Mouse (Mus musculus): ENCODE data around the gene Ext2. TPM values are rescaled to one million over a fixed set of nuclear protein-coding genes. Genes with fewer than 3 reads are reported as not detected.

The Ext2 gene
- polyA plus RNA-seq, 1 experiment from 2014 or later, result 122 TPM

DNA sequence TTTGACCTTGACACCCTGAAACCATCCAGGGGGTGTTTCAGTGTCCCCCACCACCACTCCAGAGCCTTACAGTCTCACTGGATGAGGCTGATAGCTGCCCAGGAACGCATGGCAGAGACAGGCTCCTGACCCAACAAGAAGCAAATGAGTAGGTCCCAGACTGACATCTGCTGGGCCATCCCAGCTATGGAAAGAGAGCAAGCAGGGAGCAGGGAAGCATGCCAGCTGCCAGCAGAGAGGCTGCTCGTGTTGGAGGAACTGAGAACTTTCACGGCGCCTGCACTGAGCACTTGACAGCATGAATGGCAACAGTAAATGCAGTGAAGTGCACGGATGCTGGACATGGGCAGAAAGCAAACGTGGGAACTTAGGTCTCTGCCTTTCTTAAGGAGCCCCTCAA is 17.7 kb upstream of the Ext2 start:
- Histone ChIP-seq H3K9me3 (replicated peaks) (no peaks in the 10 kb centered on the region), H3K4me1 (no peaks in the 10 kb centered on the region), H3K4me2 (no peak overlapping the region), H3K4me3 (replicated peaks) (no peak overlapping the region), H3K36me3 (peaks cover 70% of the 10 kb centered on the region), H3K9ac (no peak overlapping the region), H3K27me3 (no peaks in the 10 kb centered on the region), H3K27ac (no peak overlapping the region)
- 89% methylated on average over 6 of the region's 6 CpGs for WGBS
- ATAC-seq (replicated peaks; ENCODE audit: low FRiP score), result no peak

- peaks cover 68% of the 10 kb centered on the region for H3K36me3 ChIP-seq
- WGBS, result 94% methylated on average over 4 of the region's 4 CpGs
Measured at GRCm38 (mm10) chr2:93838931-93839330, 16.6 kb upstream of the Ext2 start.

GRCm38 (mm10) chr2:93836232-93836785 is 13.9 kb upstream of the Ext2 start:
- no peak for ATAC-seq (replicated peaks; ENCODE audit: low FRiP score)
- H3K27me3 ChIP-seq, result no peaks in the 10 kb centered on the region
- H3K9ac ChIP-seq, result no peak overlapping the region
- peaks cover 52% of the 10 kb centered on the region for H3K36me3 ChIP-seq
- WGBS, result 71% methylated on average over 13 of the region's 13 CpGs
- H3K9me3 ChIP-seq (replicated peaks), result no peaks in the 10 kb centered on the region
- no peak overlapping the region for H3K4me3 ChIP-seq (replicated peaks)
- H3K4me2 ChIP-seq, result no peak overlapping the region
- no peaks in the 10 kb centered on the region for H3K4me1 ChIP-seq
- H3K27ac ChIP-seq, result no peak overlapping the region

More at GRCm38 (mm10) chr2:93838931-93839330, 16.6 kb upstream of the Ext2 start:
- Histone ChIP-seq H3K4me2 (no peak overlapping the region), H3K9ac (no peak overlapping the region), H3K27me3 (no peaks in the 10 kb centered on the region), H3K4me3 (replicated peaks) (no peak overlapping the region), H3K27ac (no peak overlapping the region), H3K4me1 (no peaks in the 10 kb centered on the region), H3K9me3 (replicated peaks) (no peaks in the 10 kb centered on the region)
- ATAC-seq (replicated peaks; ENCODE audit: low FRiP score), result no peak

DNA sequence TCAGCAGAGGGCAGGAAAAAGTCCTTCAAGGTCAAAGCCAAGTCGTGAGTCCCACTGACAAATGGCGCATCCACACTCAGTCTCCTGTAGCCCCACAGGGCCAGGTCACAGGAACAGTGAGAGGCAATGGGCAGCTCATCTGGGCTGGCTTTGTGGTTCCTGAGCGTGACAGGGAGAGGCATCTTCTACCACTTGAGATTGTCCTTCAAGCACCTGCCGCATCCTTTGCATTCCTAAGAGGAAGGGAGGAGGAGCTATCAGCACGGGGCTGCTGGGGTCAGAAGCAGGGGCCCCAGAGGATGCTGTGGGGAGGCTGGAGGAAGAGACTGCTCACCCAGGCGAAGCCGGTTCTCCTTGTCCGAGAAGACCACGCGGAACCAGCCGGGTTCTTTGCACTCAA is 13.2 kb upstream of the Ext2 start:
- Histone ChIP-seq H3K4me3 (replicated peaks) (no peak overlapping the region), H3K9ac (no peak overlapping the region), H3K9me3 (replicated peaks) (no peaks in the 10 kb centered on the region), H3K27me3 (no peaks in the 10 kb centered on the region), H3K4me1 (no peaks in the 10 kb centered on the region), H3K4me2 (no peak overlapping the region), H3K36me3 (peaks cover 45% of the 10 kb centered on the region), H3K27ac (no peak overlapping the region)
- WGBS, result 78% methylated on average over 11 of the region's 11 CpGs
- no peak for ATAC-seq (replicated peaks; ENCODE audit: low FRiP score)

GRCm38 (mm10) chr2:93823519-93823918 is 1.2 kb upstream of the Ext2 start:
- no peaks in the 10 kb centered on the region for H3K27me3 ChIP-seq
- peaks cover 15% of the 10 kb centered on the region for H3K4me1 ChIP-seq
- WGBS, result 19% methylated on average over 8 of the region's 8 CpGs
- H3K27ac ChIP-seq, result no peak overlapping the region
- no peaks in the 10 kb centered on the region for H3K9me3 ChIP-seq (replicated peaks)
- H3K4me2 ChIP-seq, result no peak overlapping the region
- H3K4me3 ChIP-seq (replicated peaks), result no peak overlapping the region
- H3K36me3 ChIP-seq, result peaks cover 8% of the 10 kb centered on the region; the same call in 1 of the 2 replicates
- ATAC-seq (replicated peaks; ENCODE audit: low FRiP score), result 0 out of 2 replicates have a peak, but pooled peaks have one; percentile 16
- H3K9ac ChIP-seq, result no peak overlapping the region

DNA sequence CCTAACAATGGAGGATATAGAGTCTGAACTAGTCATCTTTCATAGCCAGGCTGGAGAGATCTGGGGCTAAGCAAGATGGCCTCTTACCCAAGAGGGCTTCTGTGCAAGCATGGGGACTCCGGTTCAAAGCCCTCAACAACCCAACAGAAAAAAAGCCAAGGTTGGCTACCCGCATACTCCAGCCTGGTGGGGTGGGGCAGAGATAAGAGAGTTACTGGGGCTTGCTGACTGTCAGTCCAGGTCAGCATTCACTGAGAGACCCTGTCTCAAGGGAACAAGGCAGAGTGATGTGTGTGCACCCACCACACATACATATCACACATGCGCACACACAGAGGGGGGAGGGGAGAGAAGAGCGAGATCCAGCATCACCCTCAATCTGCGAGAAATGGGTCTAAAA is 4.6 kb downstream of the Ext2 start:
- WGBS, result 96% methylated on average over 5 of the region's 5 CpGs
- no peak overlapping the region for H3K4me3 ChIP-seq (replicated peaks)

GRCm38 (mm10) chr2:93813343-93813742 is 9.0 kb downstream of the Ext2 start:
- Histone ChIP-seq H3K4me2 (no peak overlapping the region), H3K27me3 (no peaks in the 10 kb centered on the region), H3K27ac (no peak overlapping the region), H3K9me3 (replicated peaks) (no peaks in the 10 kb centered on the region), H3K9ac (no peak overlapping the region), H3K4me1 (no peaks in the 10 kb centered on the region), H3K4me3 (replicated peaks) (no peak overlapping the region), H3K36me3 (peaks cover 48% of the 10 kb centered on the region)
- ATAC-seq (replicated peaks; ENCODE audit: low FRiP score), result no peak
- WGBS, result 95% methylated on average over 22 of the region's 22 CpGs

More for the DNA sequence above, 4.6 kb downstream of the Ext2 start:
- H3K4me2 ChIP-seq, result no peak overlapping the region
- H3K9ac ChIP-seq, result no peak overlapping the region
- H3K4me1 ChIP-seq, result peaks cover 15% of the 10 kb centered on the region
- no peak overlapping the region for H3K27ac ChIP-seq
- H3K9me3 ChIP-seq (replicated peaks), result no peaks in the 10 kb centered on the region
- H3K36me3 ChIP-seq, result peaks cover 18% of the 10 kb centered on the region
- no peak for ATAC-seq (replicated peaks; ENCODE audit: low FRiP score)
- no peaks in the 10 kb centered on the region for H3K27me3 ChIP-seq

DNA sequence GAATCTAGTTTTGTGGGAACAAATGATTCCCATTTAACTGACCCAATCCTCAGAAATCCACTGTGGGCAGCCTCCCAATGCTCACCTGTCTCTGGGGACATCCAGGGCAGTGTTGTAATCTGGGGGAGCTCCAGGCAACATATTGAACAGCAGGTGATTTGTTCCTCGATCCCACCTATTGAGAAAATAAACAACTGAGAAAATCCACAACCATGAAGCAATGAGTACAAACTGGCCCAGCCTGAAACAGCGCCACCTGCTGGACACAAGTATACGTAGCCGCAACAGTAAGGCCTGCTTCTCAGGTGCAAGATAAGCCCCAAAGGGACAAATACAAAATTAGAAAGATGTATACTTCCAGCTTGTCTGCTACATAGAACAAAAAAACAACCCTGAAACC is 10.6 kb downstream of the Ext2 start:
- H3K4me3 ChIP-seq (replicated peaks), result no peak overlapping the region
- H3K36me3 ChIP-seq, result peaks cover 59% of the 10 kb centered on the region
- no peak overlapping the region for H3K9ac ChIP-seq
- no peak overlapping the region for H3K27ac ChIP-seq
- WGBS, result 39% methylated on average over 4 of the region's 4 CpGs
- no peaks in the 10 kb centered on the region for H3K27me3 ChIP-seq
- no peaks in the 10 kb centered on the region for H3K9me3 ChIP-seq (replicated peaks)
- H3K4me2 ChIP-seq, result no peak overlapping the region
- H3K4me1 ChIP-seq, result no peaks in the 10 kb centered on the region
- ATAC-seq (replicated peaks; ENCODE audit: low FRiP score), result no peak

- no peaks in the 10 kb centered on the region for H3K9me3 ChIP-seq (replicated peaks)
- WGBS, result 26% methylated on average over 2 of the region's 2 CpGs
- H3K27me3 ChIP-seq, result no peaks in the 10 kb centered on the region
- no peak for ATAC-seq (replicated peaks; ENCODE audit: low FRiP score)
- H3K27ac ChIP-seq, result no peak overlapping the region
- peaks cover 77% of the 10 kb centered on the region for H3K36me3 ChIP-seq
- H3K4me1 ChIP-seq, result no peaks in the 10 kb centered on the region
- no peak overlapping the region for H3K9ac ChIP-seq
- no peak overlapping the region for H3K4me3 ChIP-seq (replicated peaks)
- no peak overlapping the region for H3K4me2 ChIP-seq
Measured at GRCm38 (mm10) chr2:93809931-93810330, 12.4 kb downstream of the Ext2 start.

DNA sequence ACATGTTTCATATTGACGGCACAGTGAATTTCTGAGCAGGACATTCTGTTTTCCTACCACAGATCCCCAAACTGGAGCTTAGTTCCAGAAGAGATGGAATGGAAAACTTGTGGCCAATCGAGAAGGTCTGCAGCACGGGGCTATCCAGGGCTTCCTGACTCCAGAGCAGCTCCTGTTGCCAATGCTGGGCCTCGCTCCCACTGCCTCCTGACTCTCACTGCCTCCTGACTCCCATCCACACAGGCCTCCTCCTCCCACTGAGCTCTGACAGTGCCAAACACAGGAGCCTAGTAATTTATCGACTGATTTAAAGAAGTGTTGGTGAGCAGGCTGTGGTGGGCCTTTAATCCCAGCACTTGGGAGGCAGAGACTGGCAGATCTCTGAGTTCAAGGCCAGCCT is 14.3 kb downstream of the Ext2 start:
- Histone ChIP-seq H3K27me3 (no peaks in the 10 kb centered on the region), H3K9ac (no peak overlapping the region), H3K4me3 (replicated peaks) (no peak overlapping the region), H3K36me3 (peaks cover 86% of the 10 kb centered on the region), H3K27ac (no peak overlapping the region), H3K4me1 (no peaks in the 10 kb centered on the region), H3K9me3 (replicated peaks) (no peaks in the 10 kb centered on the region), H3K4me2 (no peak overlapping the region)
- no peak for ATAC-seq (replicated peaks; ENCODE audit: low FRiP score)
- 82% methylated on average over 5 of the region's 5 CpGs for WGBS

GRCm38 (mm10) chr2:93807440-93807839 is 14.9 kb downstream of the Ext2 start:
- H3K4me3 ChIP-seq (replicated peaks), result no peak overlapping the region
- H3K9me3 ChIP-seq (replicated peaks), result no peaks in the 10 kb centered on the region
- ATAC-seq (replicated peaks; ENCODE audit: low FRiP score), result no peak
- no peak overlapping the region for H3K27ac ChIP-seq
- H3K27me3 ChIP-seq, result no peaks in the 10 kb centered on the region
- no peaks in the 10 kb centered on the region for H3K4me1 ChIP-seq
- H3K36me3 ChIP-seq, result peaks cover 85% of the 10 kb centered on the region
- H3K9ac ChIP-seq, result no peak overlapping the region
- no peak overlapping the region for H3K4me2 ChIP-seq
- 87% methylated on average over 8 of the region's 8 CpGs for WGBS

DNA sequence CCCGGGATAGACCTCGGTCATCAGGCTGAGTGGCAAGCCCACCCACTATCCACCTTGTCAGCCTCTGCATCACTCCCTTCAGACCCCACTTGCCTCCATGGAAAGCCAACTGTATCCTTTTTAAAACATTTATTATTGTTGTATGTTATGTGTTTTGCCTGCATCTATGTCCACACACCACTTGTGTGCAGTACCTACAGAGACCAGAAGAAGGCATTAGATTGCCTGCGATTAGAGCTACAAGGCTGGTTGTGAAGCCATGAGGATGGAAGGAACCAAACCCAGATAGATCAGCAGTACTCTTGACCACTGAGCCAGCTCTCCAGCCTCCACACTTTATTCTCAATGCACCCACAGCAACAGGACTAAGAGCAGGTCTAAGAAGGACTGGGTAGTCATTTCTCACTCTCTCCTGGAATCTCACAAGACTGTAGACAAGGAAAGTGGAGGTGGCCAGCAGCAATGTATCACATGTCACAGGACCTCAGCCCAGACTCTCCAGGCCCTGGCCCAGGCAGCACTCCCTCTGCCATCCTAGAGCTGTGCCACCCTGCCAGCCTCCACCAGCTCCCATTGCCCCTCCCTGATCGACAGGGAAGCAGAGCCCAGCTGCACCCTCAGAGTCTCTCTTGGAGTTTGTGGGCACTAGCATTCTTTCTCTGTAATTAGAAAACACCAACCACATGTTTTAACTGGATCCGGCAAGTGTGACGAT is 15.7 kb downstream of the Ext2 start:
- no peak for ATAC-seq (replicated peaks; ENCODE audit: low FRiP score)
- Histone ChIP-seq H3K27me3 (no peaks in the 10 kb centered on the region), H3K9ac (no peak overlapping the region), H3K4me2 (no peak overlapping the region), H3K4me3 (replicated peaks) (no peak overlapping the region), H3K9me3 (replicated peaks) (no peaks in the 10 kb centered on the region), H3K27ac (no peak overlapping the region), H3K4me1 (no peaks in the 10 kb centered on the region), H3K36me3 (peaks cover 85% of the 10 kb centered on the region)
- WGBS, result 91% methylated on average over 6 of the region's 6 CpGs

DNA sequence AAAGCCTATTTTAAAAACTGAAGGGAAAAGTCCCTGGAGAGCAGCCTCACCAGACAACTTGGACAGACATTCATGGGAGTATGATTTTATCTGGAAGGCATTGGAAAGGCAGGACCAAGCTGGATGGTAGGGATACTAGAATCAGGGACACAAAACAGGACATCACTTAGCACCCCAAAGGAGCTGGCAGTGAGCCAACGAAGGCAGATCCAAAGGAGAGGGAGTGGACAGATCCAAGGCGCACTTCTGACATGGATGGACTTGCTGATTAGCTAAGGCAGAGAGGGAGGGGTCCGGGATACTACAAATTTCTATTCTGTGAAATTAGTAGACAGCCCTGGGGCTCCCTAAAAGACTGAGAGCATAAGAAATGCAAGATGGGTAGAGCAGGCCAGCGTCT is 16.8 kb downstream of the Ext2 start:
- WGBS, result 77% methylated on average over 4 of the region's 4 CpGs
- Histone ChIP-seq H3K27me3 (no peaks in the 10 kb centered on the region), H3K36me3 (peaks cover 84% of the 10 kb centered on the region), H3K4me3 (replicated peaks) (no peak overlapping the region), H3K9me3 (replicated peaks) (no peaks in the 10 kb centered on the region), H3K9ac (no peak overlapping the region), H3K4me2 (no peak overlapping the region), H3K4me1 (no peaks in the 10 kb centered on the region), H3K27ac (no peak overlapping the region)
- ATAC-seq (replicated peaks; ENCODE audit: low FRiP score), result no peak

Data from kidney, embryonic 15.5 days (tissue).